ENCODE assay signal across 30 mouse cellular contexts in genomic region chr12:103073953-103074352, GRCm38 (mm10).
"Had no signal": no experiment of that assay in that cellular context is flagged by ENCODE, and none has a peak within 500 bp of the region (broad histone marks: within the 10 kb centered on the region; RNA-seq: fewer than 3 reads in every experiment).

No protein-coding gene starts in this region.

- H3K9me3 ChIP-seq: limb, embryonic 10.5 days; limb, embryonic 12.5 days; limb, embryonic 13.5 days; limb, embryonic 15.5 days; liver, embryonic 12.5 days; liver, embryonic 13.5 days; liver, embryonic 15.5 days; lung, embryonic 15.5 days; megakaryocyte, embryonic 14.5 days; midbrain, embryonic 10.5 days; midbrain, embryonic 12.5 days; midbrain, embryonic 15.5 days; neural tube, embryonic 12.5 days had no signal

- H3K4me3 ChIP-seq: limb, embryonic 10.5 days; limb, embryonic 12.5 days; limb, embryonic 13.5 days; limb, embryonic 15.5 days; liver, embryonic 12.5 days; liver, embryonic 13.5 days; liver, embryonic 15.5 days; lung, embryonic 15.5 days; megakaryocyte, embryonic 14.5 days; midbrain, embryonic 10.5 days; midbrain, embryonic 12.5 days; midbrain, embryonic 15.5 days; myocyte; neural tube, embryonic 12.5 days had no signal

- H3K4me2 ChIP-seq: limb, embryonic 12.5 days; limb, embryonic 13.5 days; limb, embryonic 15.5 days; liver, embryonic 11.5 days; liver, embryonic 12.5 days; liver, embryonic 13.5 days; liver, embryonic 15.5 days; lung, embryonic 14.5 days; lung, embryonic 15.5 days; midbrain, embryonic 12.5 days; midbrain, embryonic 15.5 days; neural tube, embryonic 12.5 days had no signal

- H3K27ac ChIP-seq: limb, embryonic 10.5 days; limb, embryonic 12.5 days; limb, embryonic 13.5 days; limb, embryonic 15.5 days; liver, embryonic 12.5 days; liver, embryonic 13.5 days; liver, embryonic 14.5 days; liver, embryonic 15.5 days; lung, embryonic 15.5 days; macrophage; midbrain, embryonic 10.5 days; midbrain, embryonic 12.5 days; midbrain, embryonic 15.5 days; neural tube, embryonic 12.5 days had no signal

- ATAC-seq: liver, embryonic 12.5 days; liver, postnatal 0 days; lung, postnatal 0 days; midbrain, embryonic 15.5 days; midbrain, embryonic 16.5 days had no signal

- H3K27me3 ChIP-seq: limb, embryonic 12.5 days; limb, embryonic 13.5 days; limb, embryonic 15.5 days; liver, embryonic 12.5 days; liver, embryonic 13.5 days; liver, embryonic 15.5 days; lung, embryonic 15.5 days; midbrain, embryonic 12.5 days; midbrain, embryonic 15.5 days; neural tube, embryonic 12.5 days had no signal

- DNase-seq: left cerebral cortex, postnatal 4 days; liver; liver, embryonic 13.5 days; liver, postnatal 0 days; lung, adult 18-20 months; lung, adult 2 months; lung, embryonic 14.5 days; lung, postnatal 10 days; lung, postnatal 14 days; lung, postnatal 36 days; lung, postnatal 4 days; midbrain, embryonic 14.5 days had no signal

- H3K9ac ChIP-seq: limb, embryonic 12.5 days; limb, embryonic 13.5 days; limb, embryonic 15.5 days; liver, embryonic 12.5 days; liver, embryonic 13.5 days; liver, embryonic 14.5 days; liver, embryonic 15.5 days; liver, postnatal 0 days; lung, embryonic 14.5 days; lung, embryonic 15.5 days; midbrain, embryonic 12.5 days; midbrain, embryonic 15.5 days; neural tube, embryonic 12.5 days had no signal

- H3K4me1 ChIP-seq: limb, embryonic 10.5 days; limb, embryonic 12.5 days; limb, embryonic 13.5 days; limb, embryonic 15.5 days; liver, embryonic 12.5 days; liver, embryonic 13.5 days; liver, embryonic 15.5 days; lung, embryonic 15.5 days; megakaryocyte, embryonic 14.5 days; midbrain, embryonic 12.5 days; midbrain, embryonic 15.5 days; neural tube, embryonic 12.5 days had no signal

- H3K36me3 ChIP-seq: limb, embryonic 10.5 days; limb, embryonic 12.5 days; limb, embryonic 13.5 days; limb, embryonic 15.5 days; liver, embryonic 12.5 days; liver, embryonic 13.5 days; liver, embryonic 15.5 days; lung, embryonic 15.5 days; midbrain, embryonic 10.5 days had no signal
